Mouse (Mus musculus): ENCODE measurements at regions not wholly inside any gene's neighbourhood (a gene's known extent, or its start where the extent isn't known, plus 50 kb on each side); places are given as distances from the start of the nearest gene placed in this dataset.
A peak's percentile ranks its signal among the peaks of the same experiment; 100 is the strongest.

- no peak for DNase-seq
These were observed 109.6 kb upstream of the Zbtb40 start for GRCm38 (mm10) chr4:137158201-137158600.

GRCm38 (mm10) chr4:137156441-137157105, 108.0 kb upstream of the Zbtb40 start:
- DNase-seq, result no peak

- DNase-seq, result no peak
These were observed 100.2 kb upstream of the Zbtb40 start for GRCm38 (mm10) chr4:137148756-137149155.

- no peak for DNase-seq
These were observed 99.2 kb upstream of the Zbtb40 start for GRCm38 (mm10) chr4:137147795-137148194.

- DNase-seq, result no peak
These were observed 97.7 kb upstream of the Zbtb40 start for GRCm38 (mm10) chr4:137146326-137146725.

GRCm38 (mm10) chr4:137142316-137142715, 93.7 kb upstream of the Zbtb40 start:
- no peak for DNase-seq

GRCm38 (mm10) chr4:137139051-137139705, 90.6 kb upstream of the Zbtb40 start:
- DNase-seq, result no peak

GRCm38 (mm10) chr4:137138127-137138526, 89.5 kb upstream of the Zbtb40 start:
- no peak for DNase-seq

- DNase-seq, result no peak
These were observed 87.7 kb upstream of the Zbtb40 start for GRCm38 (mm10) chr4:137136313-137136712.

- DNase-seq, result no peak
These were observed 87.2 kb upstream of the Zbtb40 start for GRCm38 (mm10) chr4:137135792-137136191.

- no peak for DNase-seq
These were observed 86.0 kb upstream of the Zbtb40 start for GRCm38 (mm10) chr4:137134553-137134952.

- no peak for DNase-seq
These were observed 85.2 kb upstream of the Zbtb40 start for GRCm38 (mm10) chr4:137133789-137134188.

GRCm38 (mm10) chr4:137130619-137131212, 82.1 kb upstream of the Zbtb40 start:
- no peak for DNase-seq

- DNase-seq, result no peak
These were observed 79.6 kb upstream of the Zbtb40 start for GRCm38 (mm10) chr4:137128152-137128551.

- no peak for DNase-seq
These were observed 73.1 kb upstream of the Zbtb40 start for GRCm38 (mm10) chr4:137121684-137122083.

GRCm38 (mm10) chr4:137120597-137120996, 72.0 kb upstream of the Zbtb40 start:
- DNase-seq, result no peak

- no peak for DNase-seq
These were observed 69.7 kb upstream of the Zbtb40 start for GRCm38 (mm10) chr4:137118332-137118715.

- DNase-seq, result peak; percentile 13 to 23
These were observed 69.1 kb upstream of the Zbtb40 start for GRCm38 (mm10) chr4:137117471-137118331.

GRCm38 (mm10) chr4:137115062-137115461, 66.5 kb upstream of the Zbtb40 start:
- no peak for DNase-seq

- DNase-seq, result no peak
These were observed 61.7 kb upstream of the Zbtb40 start for GRCm38 (mm10) chr4:137110276-137110675.

GRCm38 (mm10) chr4:137104447-137105044, 55.9 kb upstream of the Zbtb40 start:
- DNase-seq, result no peak

GRCm38 (mm10) chr4:137101169-137101568, 52.6 kb upstream of the Zbtb40 start:
- DNase-seq, result no peak

- DNase-seq, result no peak
These were observed 52.2 kb upstream of the Zbtb40 start for GRCm38 (mm10) chr4:137100756-137101155.
